Mouse (Mus musculus) forebrain, embryonic 13.5 days (tissue): ENCODE measurements around the gene Ccdc141. TPM values are rescaled to one million over a fixed set of nuclear protein-coding genes. Genes with fewer than 3 reads are reported as not detected.

Experiments used
- ATAC-seq: fragments of 200-750 bp; cut with Nextera tagmentation; 2 replicates; pipeline ENCODE4 v1.8.0; 2017
- H3K27ac ChIP-seq: fragments of 300-500 bp; sonication (generic); 2 replicates; pipeline ENCODE4 v1.5.1; 2015; ENCODE audit warnings: inconsistent platforms, mild to moderate bottlenecking, moderate library complexity
- H3K27me3 ChIP-seq: fragments of 300-500 bp; sonication (generic); 2 replicates; pipeline ENCODE4 v1.6.1; 2015; ENCODE audit warnings: mild to moderate bottlenecking, inconsistent platforms
- H3K36me3 ChIP-seq: fragments of 300-500 bp; sonication (generic); 2 replicates; pipeline ENCODE4 v1.6.1; 2015; ENCODE audit warnings: mild to moderate bottlenecking, inconsistent platforms; ENCODE audit not compliant: poor library complexity, severe bottlenecking
- H3K4me1 ChIP-seq: fragments of 300-500 bp; sonication (generic); 2 replicates; pipeline ENCODE4 v1.6.1; 2015; ENCODE audit warnings: inconsistent platforms
- H3K4me2 ChIP-seq: fragments of 300-500 bp; sonication (generic); 2 replicates; pipeline ENCODE4 v1.6.1; 2015; ENCODE audit warnings: inconsistent platforms, mild to moderate bottlenecking, moderate library complexity
- H3K4me3 ChIP-seq: fragments of 300-500 bp; sonication (generic); 2 replicates; pipeline ENCODE4 v1.5.1; 2015; ENCODE audit warnings: mild to moderate bottlenecking, inconsistent platforms
- H3K9ac ChIP-seq: fragments of 300-500 bp; sonication (generic); 2 replicates; pipeline ENCODE4 v1.6.1; 2015; ENCODE audit warnings: mild to moderate bottlenecking, inconsistent platforms
- H3K9me3 ChIP-seq: fragments of 300-500 bp; sonication (generic); replicated peaks from 2 replicates; pipeline ENCODE4 v1.6.1; 2016; ENCODE audit warnings: inconsistent platforms
- WGBS: fragments of 180-500 bp; shearing (Covaris S2); methylation state at CpG from one replicate; pipeline ENCODE4 v1.1.7; 2015; 5-methylcytosine and 5-hydroxymethylcytosine counted together
- polyA plus RNA-seq: library from polyadenylated mRNA; unstranded; fragments of >200 nt; fragmentation: Nextera tagmentation; extraction: Ambion mirVana; gene quantifications from 2 replicates; pipeline ENCODE4 v1.2.1, GENCODE M21; 2015

Gene Ccdc141
- polyA plus RNA-seq, 1 experiment from 2014 or later = 3.6 TPM

- no peak overlapping the region for H3K4me2 ChIP-seq
- ATAC-seq = no peak
- H3K9ac ChIP-seq = no peak overlapping the region
- no peak overlapping the region for H3K4me3 ChIP-seq
- no peak overlapping the region for H3K27ac ChIP-seq
- no peaks in the 10 kb centered on the region for H3K36me3 ChIP-seq
- no peaks in the 10 kb centered on the region for H3K27me3 ChIP-seq
- WGBS = 79% methylated on average over 5 of the region's 5 CpGs
- H3K4me1 ChIP-seq = no peaks in the 10 kb centered on the region
- H3K9me3 ChIP-seq = no peaks in the 10 kb centered on the region
Measured at GRCm38 (mm10) chr2:76983601-76984000, 186.8 kb downstream of the Ccdc141 start.

GRCm38 (mm10) chr2:76982391-76983145 is 187.9 kb downstream of the Ccdc141 start, which contains the start of gene Ttn:
Ttn (minus strand) TSS chr2:76982547.
- H3K9me3 ChIP-seq = no peaks in the 10 kb centered on the region
- no peak within 1 kb of the TSS for H3K27ac ChIP-seq
- H3K4me3 ChIP-seq = no peak within 1 kb of the TSS
- 89% methylated on average over 18 of the region's 18 CpGs for WGBS
- H3K4me1 ChIP-seq = no peaks in the 10 kb centered on the region
- no peak for ATAC-seq
- H3K36me3 ChIP-seq = no peaks in the 10 kb centered on the region
- H3K9ac ChIP-seq = no peak within 1 kb of the TSS
- no peaks in the 10 kb centered on the region for H3K27me3 ChIP-seq
- no peak within 1 kb of the TSS for H3K4me2 ChIP-seq

GRCm38 (mm10) chr2:76981717-76982116 is 188.7 kb downstream of the Ccdc141 start:
- H3K4me2 ChIP-seq = no peak overlapping the region
- no peak overlapping the region for H3K4me3 ChIP-seq
- H3K4me1 ChIP-seq = no peaks in the 10 kb centered on the region
- H3K27me3 ChIP-seq = no peaks in the 10 kb centered on the region
- H3K36me3 ChIP-seq = no peaks in the 10 kb centered on the region
- ATAC-seq = no peak
- H3K27ac ChIP-seq = no peak overlapping the region
- 83% methylated on average over 5 of the region's 5 CpGs for WGBS
- no peak overlapping the region for H3K9ac ChIP-seq
- H3K9me3 ChIP-seq = no peaks in the 10 kb centered on the region

- H3K9ac ChIP-seq = no peak overlapping the region
- no peaks in the 10 kb centered on the region for H3K36me3 ChIP-seq
- H3K4me1 ChIP-seq = no peaks in the 10 kb centered on the region
- ATAC-seq = no peak
- H3K4me2 ChIP-seq = no peak overlapping the region
- no peak overlapping the region for H3K27ac ChIP-seq
- H3K9me3 ChIP-seq = no peaks in the 10 kb centered on the region
- H3K4me3 ChIP-seq = no peak overlapping the region
- no peaks in the 10 kb centered on the region for H3K27me3 ChIP-seq
- WGBS = 55% methylated on average over 9 of the region's 9 CpGs
Measured at GRCm38 (mm10) chr2:76980146-76980545, 190.3 kb downstream of the Ccdc141 start.

- Histone ChIP-seq H3K9me3 (no peaks in the 10 kb centered on the region), H3K4me2 (no peak overlapping the region), H3K4me1 (no peaks in the 10 kb centered on the region), H3K36me3 (no peaks in the 10 kb centered on the region), H3K9ac (no peak overlapping the region), H3K27ac (no peak overlapping the region), H3K4me3 (no peak overlapping the region), H3K27me3 (no peaks in the 10 kb centered on the region)
- 83% methylated on average over 6 of the region's 6 CpGs for WGBS
- ATAC-seq = no peak
Measured at GRCm38 (mm10) chr2:76977650-76978049, 192.8 kb downstream of the Ccdc141 start.

- Histone ChIP-seq H3K4me2 (no peak overlapping the region), H3K9me3 (no peaks in the 10 kb centered on the region), H3K4me3 (no peak overlapping the region), H3K4me1 (no peaks in the 10 kb centered on the region), H3K9ac (no peak overlapping the region), H3K27ac (no peak overlapping the region), H3K27me3 (no peaks in the 10 kb centered on the region), H3K36me3 (no peaks in the 10 kb centered on the region)
- 30% methylated on average over 4 of the region's 4 CpGs for WGBS
- ATAC-seq = no peak
Measured at GRCm38 (mm10) chr2:76972051-76972450, 198.4 kb downstream of the Ccdc141 start.

- H3K36me3 ChIP-seq = no peaks in the 10 kb centered on the region
- H3K9me3 ChIP-seq = no peaks in the 10 kb centered on the region
- no peak overlapping the region for H3K27ac ChIP-seq
- H3K9ac ChIP-seq = no peak overlapping the region
- no peaks in the 10 kb centered on the region for H3K27me3 ChIP-seq
- peak; percentile 60 for ATAC-seq
- no peaks in the 10 kb centered on the region for H3K4me1 ChIP-seq
- H3K4me3 ChIP-seq = no peak overlapping the region
- peak overlapping the region; percentile 25; the same call in 1 of the 2 replicates for H3K4me2 ChIP-seq
- WGBS = 33% methylated on average over 5 of the region's 5 CpGs
Measured at GRCm38 (mm10) chr2:76971069-76971468, 199.4 kb downstream of the Ccdc141 start.

GRCm38 (mm10) chr2:76970669-76971068 is 199.8 kb downstream of the Ccdc141 start:
- Histone ChIP-seq H3K9ac (no peak overlapping the region), H3K27ac (no peak overlapping the region), H3K36me3 (no peaks in the 10 kb centered on the region), H3K27me3 (no peaks in the 10 kb centered on the region), H3K9me3 (no peaks in the 10 kb centered on the region), H3K4me2 (no peak overlapping the region), H3K4me1 (no peaks in the 10 kb centered on the region), H3K4me3 (no peak overlapping the region)
- peak; percentile 65 for ATAC-seq
- WGBS = 20% methylated on average over 4 of the region's 4 CpGs

GRCm38 (mm10) chr2:76970204-76970603 is 200.2 kb downstream of the Ccdc141 start:
- Histone ChIP-seq H3K36me3 (no peaks in the 10 kb centered on the region), H3K4me3 (no peak overlapping the region), H3K9me3 (no peaks in the 10 kb centered on the region), H3K9ac (no peak overlapping the region), H3K27ac (no peak overlapping the region), H3K4me1 (no peaks in the 10 kb centered on the region), H3K27me3 (no peaks in the 10 kb centered on the region), H3K4me2 (no peak overlapping the region)
- no peak for ATAC-seq
- 67% methylated on average over 6 of the region's 6 CpGs for WGBS

- Histone ChIP-seq H3K4me3 (no peak overlapping the region), H3K36me3 (no peaks in the 10 kb centered on the region), H3K27me3 (no peaks in the 10 kb centered on the region), H3K4me1 (no peaks in the 10 kb centered on the region), H3K4me2 (no peak overlapping the region), H3K9ac (no peak overlapping the region), H3K9me3 (no peaks in the 10 kb centered on the region), H3K27ac (no peak overlapping the region)
- ATAC-seq = 0 out of 2 replicates have a peak, but pooled peaks have one; percentile 3
- 87% methylated on average over 21 of the region's 21 CpGs for WGBS
Measured at GRCm38 (mm10) chr2:76969637-76970036, 200.8 kb downstream of the Ccdc141 start.

GRCm38 (mm10) chr2:76968919-76969318 is 201.5 kb downstream of the Ccdc141 start:
- ATAC-seq = peak; percentile 72
- H3K27ac ChIP-seq = no peak overlapping the region
- no peaks in the 10 kb centered on the region for H3K9me3 ChIP-seq
- WGBS = 25% methylated on average over 8 of the region's 8 CpGs
- no peaks in the 10 kb centered on the region for H3K4me1 ChIP-seq
- H3K27me3 ChIP-seq = no peaks in the 10 kb centered on the region
- no peaks in the 10 kb centered on the region for H3K36me3 ChIP-seq
- H3K4me2 ChIP-seq = no peak overlapping the region
- H3K9ac ChIP-seq = no peak overlapping the region
- H3K4me3 ChIP-seq = no peak overlapping the region

- ATAC-seq = no peak
- no peaks in the 10 kb centered on the region for H3K9me3 ChIP-seq
- 87% methylated on average over 6 of the region's 6 CpGs for WGBS
Measured at GRCm38 (mm10) chr2:76966582-76966981, 203.9 kb downstream of the Ccdc141 start.

GRCm38 (mm10) chr2:76966013-76966412 is 204.4 kb downstream of the Ccdc141 start:
- H3K4me3 ChIP-seq = no peak overlapping the region
- H3K27me3 ChIP-seq = no peaks in the 10 kb centered on the region
- WGBS = 82% methylated on average over 2 of the region's 2 CpGs
- no peak overlapping the region for H3K9ac ChIP-seq
- H3K27ac ChIP-seq = no peak overlapping the region
- ATAC-seq = no peak
- H3K9me3 ChIP-seq = no peaks in the 10 kb centered on the region
- H3K36me3 ChIP-seq = no peaks in the 10 kb centered on the region
- no peaks in the 10 kb centered on the region for H3K4me1 ChIP-seq
- H3K4me2 ChIP-seq = no peak overlapping the region

More at GRCm38 (mm10) chr2:76966582-76966981, 203.9 kb downstream of the Ccdc141 start:
- H3K4me1 ChIP-seq = no peaks in the 10 kb centered on the region
- no peak overlapping the region for H3K9ac ChIP-seq
- no peak overlapping the region for H3K4me3 ChIP-seq
- H3K27me3 ChIP-seq = no peaks in the 10 kb centered on the region
- no peak overlapping the region for H3K27ac ChIP-seq
- H3K4me2 ChIP-seq = no peak overlapping the region
- no peaks in the 10 kb centered on the region for H3K36me3 ChIP-seq
